Mouse (Mus musculus) neural tube, embryonic 14.5 days (tissue): Measurements from ENCODE around the gene Slc52a3. TPM values are rescaled to one million over a fixed set of nuclear protein-coding genes. Genes with fewer than 3 reads are reported as not detected.

ENCODE experiments used
- ATAC-seq: fragments of 200-750 bp; cut with Nextera tagmentation; 2 replicates; pipeline ENCODE4 v1.8.0; 2017; ENCODE audit warnings: low read depth, mild to moderate bottlenecking, moderate TSS enrichment, moderate library complexity
- H3K27ac ChIP-seq: fragments of 300-500 bp; sonication (generic); 2 replicates; pipeline ENCODE4 v1.5.1; 2014; ENCODE audit warnings: low read depth, mild to moderate bottlenecking, control low read depth, low read length, moderate library complexity, mixed read lengths
- H3K27me3 ChIP-seq: fragments of 300-500 bp; sonication (generic); 2 replicates; pipeline ENCODE4 v1.6.1; 2014; ENCODE audit warnings: low read length; ENCODE audit not compliant: control insufficient read depth, insufficient read depth
- H3K36me3 ChIP-seq: fragments of 300-500 bp; sonication (generic); 2 replicates; pipeline ENCODE4 v1.6.1; 2014; ENCODE audit warnings: low read length, mixed read lengths; ENCODE audit not compliant: control insufficient read depth, insufficient read depth
- H3K4me1 ChIP-seq: fragments of 300-500 bp; sonication (generic); 2 replicates; pipeline ENCODE4 v1.6.1; 2014; ENCODE audit warnings: low read length; ENCODE audit not compliant: control insufficient read depth, insufficient read depth
- H3K4me2 ChIP-seq: fragments of 300-500 bp; sonication (generic); 2 replicates; pipeline ENCODE4 v1.6.1; 2014; ENCODE audit warnings: mild to moderate bottlenecking, low read depth, low read length, control low read depth
- H3K4me3 ChIP-seq: fragments of 300-500 bp; sonication (generic); 2 replicates; pipeline ENCODE4 v1.5.1; 2014; ENCODE audit warnings: low read depth, low read length, control low read depth, mixed read lengths
- H3K9ac ChIP-seq: fragments of 300-500 bp; sonication (generic); replicated peaks from 2 replicates; pipeline ENCODE4 v1.6.1; 2014; ENCODE audit warnings: low read depth, mild to moderate bottlenecking, control low read depth, low read length, mixed read lengths
- H3K9me3 ChIP-seq: fragments of 300-500 bp; sonication (generic); 2 replicates; pipeline ENCODE4 v1.6.1; 2016; ENCODE audit warnings: low read length; ENCODE audit not compliant: control insufficient read depth
- WGBS: fragments of 180-500 bp; shearing (Covaris S2); extraction: QIAGEN DNeasy Blood & Tissue Kit; methylation state at CpG from one replicate; pipeline ENCODE4 v1.1.7; 2014; 5-methylcytosine and 5-hydroxymethylcytosine counted together
- polyA plus RNA-seq: library from polyadenylated mRNA; unstranded; fragments of >200 nt; fragmentation: Nextera tagmentation; extraction: Ambion mirVana; gene quantifications from 2 replicates; pipeline ENCODE4 v1.2.1, GENCODE M21; 2014

The Slc52a3 gene
- polyA plus RNA-seq, 1 experiment from 2014 or later, result 0.60 TPM

- no peak overlapping the region for H3K4me2 ChIP-seq
- no peak overlapping the region for H3K9ac ChIP-seq
- no peaks in the 10 kb centered on the region for H3K4me1 ChIP-seq
- H3K27ac ChIP-seq, result no peak overlapping the region
- ATAC-seq, result no peak; the same call in 1 of the 2 replicates
- H3K9me3 ChIP-seq, result no peaks in the 10 kb centered on the region
- 59% methylated on average over 10 of the region's 10 CpGs for whole genome bisulfite sequencing
- no peak overlapping the region for H3K4me3 ChIP-seq
- H3K27me3 ChIP-seq, result no peaks in the 10 kb centered on the region
- no peaks in the 10 kb centered on the region for H3K36me3 ChIP-seq
Observed at GRCm38 (mm10) chr2:152007783-152008182, 11.5 kb downstream of the Slc52a3 start.

GRCm38 (mm10) chr2:152009061-152009779 is 12.9 kb downstream of the Slc52a3 start:
- Histone ChIP-seq H3K4me2 (no peak overlapping the region), H3K27ac (no peak overlapping the region), H3K27me3 (no peaks in the 10 kb centered on the region), H3K4me3 (no peak overlapping the region), H3K4me1 (no peaks in the 10 kb centered on the region), H3K9me3 (no peaks in the 10 kb centered on the region), H3K36me3 (no peaks in the 10 kb centered on the region), H3K9ac (no peak overlapping the region)
- 91% methylated on average over 15 of the region's 15 CpGs for WGBS
- no peak for ATAC-seq

- no peaks in the 10 kb centered on the region for H3K9me3 ChIP-seq
- no peak overlapping the region for H3K9ac ChIP-seq
- H3K36me3 ChIP-seq, result no peaks in the 10 kb centered on the region
- no peaks in the 10 kb centered on the region for H3K4me1 ChIP-seq
- no peak overlapping the region for H3K4me3 ChIP-seq
- WGBS, result 88% methylated on average over 9 of the region's 9 CpGs
- H3K4me2 ChIP-seq, result no peak overlapping the region
- no peak for ATAC-seq
- H3K27me3 ChIP-seq, result no peaks in the 10 kb centered on the region
- no peak overlapping the region for H3K27ac ChIP-seq
Observed at GRCm38 (mm10) chr2:152010251-152010650, 13.9 kb downstream of the Slc52a3 start.

- Histone ChIP-seq H3K36me3 (no peaks in the 10 kb centered on the region), H3K4me1 (no peaks in the 10 kb centered on the region), H3K9ac (no peak overlapping the region), H3K27me3 (no peaks in the 10 kb centered on the region), H3K27ac (no peak overlapping the region), H3K9me3 (no peaks in the 10 kb centered on the region), H3K4me3 (no peak overlapping the region), H3K4me2 (no peak overlapping the region)
- WGBS, result 89% methylated on average over 7 of the region's 7 CpGs
- ATAC-seq, result no peak
Observed at GRCm38 (mm10) chr2:152010661-152011060, 14.3 kb downstream of the Slc52a3 start.

GRCm38 (mm10) chr2:152011724-152012123 is 15.4 kb downstream of the Slc52a3 start:
- Histone ChIP-seq H3K9me3 (no peaks in the 10 kb centered on the region), H3K27me3 (no peaks in the 10 kb centered on the region), H3K4me1 (no peaks in the 10 kb centered on the region), H3K27ac (peak overlapping the region; percentile 45; the same call in 1 of the 2 replicates), H3K36me3 (no peaks in the 10 kb centered on the region), H3K4me2 (no peak overlapping the region), H3K9ac (no peak overlapping the region), H3K4me3 (no peak overlapping the region)
- ATAC-seq, result peak; percentile 60; the same call in 1 of the 2 replicates
- WGBS, result 66% methylated on average over 2 of the region's 2 CpGs

GRCm38 (mm10) chr2:152012222-152012621 is 15.9 kb downstream of the Slc52a3 start:
- ATAC-seq, result no peak; the same call in 1 of the 2 replicates
- Histone ChIP-seq H3K36me3 (no peaks in the 10 kb centered on the region), H3K4me3 (no peak overlapping the region), H3K4me1 (no peaks in the 10 kb centered on the region), H3K9ac (no peak overlapping the region), H3K4me2 (no peak overlapping the region), H3K27me3 (no peaks in the 10 kb centered on the region), H3K9me3 (no peaks in the 10 kb centered on the region), H3K27ac (peak overlapping the region; percentile 45; the same call in 1 of the 2 replicates)
- 80% methylated on average over 4 of the region's 4 CpGs for WGBS

GRCm38 (mm10) chr2:152012701-152013100 is 16.4 kb downstream of the Slc52a3 start:
- Histone ChIP-seq H3K4me3 (no peak overlapping the region), H3K4me1 (no peaks in the 10 kb centered on the region), H3K9me3 (no peaks in the 10 kb centered on the region), H3K9ac (no peak overlapping the region), H3K27me3 (no peaks in the 10 kb centered on the region), H3K27ac (no peak overlapping the region), H3K4me2 (no peak overlapping the region), H3K36me3 (no peaks in the 10 kb centered on the region)
- no peak for ATAC-seq
- 74% methylated on average over 2 of the region's 2 CpGs for WGBS

GRCm38 (mm10) chr2:152015997-152016396 is 19.7 kb downstream of the Slc52a3 start:
- no peak overlapping the region for H3K27ac ChIP-seq
- no peaks in the 10 kb centered on the region for H3K4me1 ChIP-seq
- ATAC-seq, result no peak
- no peak overlapping the region for H3K4me3 ChIP-seq
- H3K36me3 ChIP-seq, result no peaks in the 10 kb centered on the region
- H3K9ac ChIP-seq, result no peak overlapping the region
- 49% methylated on average over 4 of the region's 4 CpGs for WGBS
- no peak overlapping the region for H3K4me2 ChIP-seq
- H3K27me3 ChIP-seq, result no peaks in the 10 kb centered on the region
- no peaks in the 10 kb centered on the region for H3K9me3 ChIP-seq

GRCm38 (mm10) chr2:152016666-152017065 is 20.4 kb downstream of the Slc52a3 start:
- Histone ChIP-seq H3K27me3 (no peaks in the 10 kb centered on the region), H3K4me2 (no peak overlapping the region), H3K27ac (no peak overlapping the region), H3K9ac (no peak overlapping the region), H3K36me3 (no peaks in the 10 kb centered on the region), H3K9me3 (no peaks in the 10 kb centered on the region), H3K4me3 (no peak overlapping the region), H3K4me1 (no peaks in the 10 kb centered on the region)
- no peak for ATAC-seq
- 64% methylated on average over 9 of the region's 9 CpGs for WGBS
